Mouse (Mus musculus) liver, postnatal 0 days (tissue): ENCODE data around the gene Fndc5.

ENCODE experiments used
- CTCF ChIP-seq: sonication (generic); IDR thresholded peaks from 2 replicates; pipeline ENCODE4 v1.5.1; 2016; ENCODE audit warnings: antibody characterized with exemption, low read depth
- EP300 ChIP-seq: IDR thresholded peaks from 2 replicates; pipeline ENCODE4 v1.6.1; 2016; ENCODE audit warnings: antibody characterized with exemption, low read depth, mild to moderate bottlenecking

DNA sequence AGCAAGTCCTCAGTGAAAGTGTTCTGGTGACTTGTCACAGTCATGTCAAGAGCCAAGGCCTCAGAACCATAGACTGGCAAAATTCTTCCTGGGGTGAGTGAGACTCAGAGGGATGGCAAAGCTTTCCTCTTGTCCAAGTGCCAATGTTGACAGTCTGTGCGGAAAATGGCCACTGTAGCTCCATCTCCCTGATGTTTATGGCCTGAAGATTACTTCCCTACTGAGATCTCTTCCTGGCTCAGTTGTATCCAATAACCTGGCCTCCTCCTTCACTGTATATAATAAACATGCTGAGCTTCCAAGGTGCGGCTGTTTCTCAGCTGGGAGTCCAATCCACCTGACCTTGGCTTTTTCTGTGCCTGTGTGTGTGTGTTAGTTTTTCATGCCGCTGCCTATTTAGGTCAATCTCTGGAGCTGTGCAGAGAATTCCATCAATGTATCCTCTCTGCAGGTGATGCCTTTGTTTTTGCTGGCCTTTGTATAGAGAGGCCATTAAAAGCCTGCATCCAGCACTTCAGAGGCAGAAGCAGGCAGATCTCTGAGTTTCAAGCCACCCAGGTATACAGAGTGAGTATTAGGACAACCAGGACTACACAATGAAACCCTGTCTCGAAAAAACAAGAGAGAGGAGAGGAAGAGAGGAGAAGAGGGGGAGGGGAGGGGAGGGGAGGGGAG lies 24.9 kb downstream of the Fndc5 start:
- no peak for TF ChIP-seq CTCF
- TF ChIP-seq EP300 = no peak
